Mouse (Mus musculus) liver, adult 2 months (tissue): ENCODE measurements around the gene Acox3.

ENCODE experiments used
- CTCF ChIP-seq: fragments of 200-500 bp; IDR thresholded peaks from 2 replicates; pipeline ENCODE4 v1.5.1; 2011; ENCODE audit warnings: low read depth, low read length, control low read depth
- POLR2A ChIP-seq: fragments of 200-500 bp; IDR thresholded peaks from 2 replicates; pipeline ENCODE4 v1.6.1; 2011; ENCODE audit warnings: low read length, control low read depth; ENCODE audit not compliant: insufficient read depth; ENCODE audit errors: extremely low read depth

GRCm38 (mm10) chr5:35659503-35659902 is 76.7 kb downstream of the Acox3 start:
- TF ChIP-seq POLR2A (no peak), CTCF (no peak)
